Mouse (Mus musculus) heart, embryonic 15.5 days (tissue): ENCODE data around the gene Tmed4. TPM values are rescaled to one million over a fixed set of nuclear protein-coding genes. Genes with fewer than 3 reads are reported as not detected.
A peak's percentile ranks its signal among the peaks of the same experiment; 100 is the strongest.

Experiments
- ATAC-seq: fragments of 200-750 bp; cut with Nextera tagmentation; replicated peaks from 2 replicates; pipeline ENCODE4 v1.8.0; 2017; ENCODE audit warnings: low read depth, moderate TSS enrichment; ENCODE audit not compliant: insufficient number of reproducible peaks, insufficient read depth, low FRiP score
- H3K27ac ChIP-seq: fragments of 300-500 bp; sonication (generic); 2 replicates; pipeline ENCODE4 v1.5.1; 2015; ENCODE audit warnings: mild to moderate bottlenecking, inconsistent platforms
- H3K27me3 ChIP-seq: fragments of 300-500 bp; sonication (generic); 2 replicates; pipeline ENCODE4 v1.6.1; 2015; ENCODE audit warnings: inconsistent platforms
- H3K36me3 ChIP-seq: fragments of 300-500 bp; sonication (generic); 2 replicates; pipeline ENCODE4 v1.6.1; 2015; ENCODE audit warnings: mild to moderate bottlenecking, inconsistent platforms
- H3K4me1 ChIP-seq: fragments of 300-500 bp; sonication (generic); replicated peaks from 2 replicates; pipeline ENCODE4 v1.6.1; 2015; ENCODE audit warnings: inconsistent platforms
- H3K4me2 ChIP-seq: fragments of 300-500 bp; sonication (generic); 2 replicates; pipeline ENCODE4 v1.6.1; 2015; ENCODE audit warnings: inconsistent platforms, mild to moderate bottlenecking, moderate library complexity
- H3K4me3 ChIP-seq: fragments of 300-500 bp; sonication (generic); 2 replicates; pipeline ENCODE4 v1.5.1; 2015; ENCODE audit warnings: mild to moderate bottlenecking, inconsistent platforms
- H3K9ac ChIP-seq: fragments of 300-500 bp; sonication (generic); 2 replicates; pipeline ENCODE4 v1.6.1; 2015; ENCODE audit warnings: mild to moderate bottlenecking, inconsistent platforms
- H3K9me3 ChIP-seq: fragments of 300-500 bp; sonication (generic); replicated peaks from 2 replicates; pipeline ENCODE4 v1.6.1; 2016; ENCODE audit warnings: inconsistent platforms
- WGBS: fragments of 180-500 bp; shearing (Covaris S2); methylation state at CpG from one replicate; pipeline ENCODE4 v1.1.7; 2015; ENCODE audit warnings: mixed read lengths; 5-methylcytosine and 5-hydroxymethylcytosine counted together
- polyA plus RNA-seq: library from polyadenylated mRNA; unstranded; fragments of >200 nt; fragmentation: Nextera tagmentation; extraction: Ambion mirVana; gene quantifications from 2 replicates; pipeline ENCODE4 v1.2.1, GENCODE M21; 2015

The Tmed4 gene
- polyA plus RNA-seq, 1 experiment from 2014 or later: 76.0 TPM

DNA sequence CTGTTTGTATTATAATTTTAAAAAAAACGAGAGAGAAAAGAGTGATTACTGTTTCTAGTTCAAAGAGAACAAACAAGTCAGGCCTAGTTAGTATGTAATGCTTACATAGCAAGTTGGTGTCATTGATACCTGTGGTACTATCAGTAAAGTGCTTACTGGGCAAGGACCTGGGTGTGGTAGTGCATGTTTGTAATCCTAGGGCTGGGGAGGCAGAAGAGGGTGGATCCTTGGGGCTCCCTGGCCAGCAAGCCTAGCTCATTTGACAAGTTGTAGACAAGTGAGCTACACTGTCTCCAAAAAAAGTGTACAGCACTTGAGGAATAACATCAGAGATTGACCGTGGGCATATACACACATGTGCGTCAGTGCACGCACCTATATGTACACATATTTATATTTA is 20.0 kb upstream of the Tmed4 start:
- no peak for ATAC-seq
- Histone ChIP-seq H3K4me3 (no peak overlapping the region), H3K4me2 (no peak overlapping the region), H3K27ac (no peak overlapping the region), H3K9ac (no peak overlapping the region), H3K4me1 (peaks cover 17% of the 10 kb centered on the region), H3K27me3 (no peaks in the 10 kb centered on the region), H3K36me3 (peaks cover 25% of the 10 kb centered on the region), H3K9me3 (no peaks in the 10 kb centered on the region)
- 87% methylated on average over 4 of the region's 4 CpGs for WGBS

DNA sequence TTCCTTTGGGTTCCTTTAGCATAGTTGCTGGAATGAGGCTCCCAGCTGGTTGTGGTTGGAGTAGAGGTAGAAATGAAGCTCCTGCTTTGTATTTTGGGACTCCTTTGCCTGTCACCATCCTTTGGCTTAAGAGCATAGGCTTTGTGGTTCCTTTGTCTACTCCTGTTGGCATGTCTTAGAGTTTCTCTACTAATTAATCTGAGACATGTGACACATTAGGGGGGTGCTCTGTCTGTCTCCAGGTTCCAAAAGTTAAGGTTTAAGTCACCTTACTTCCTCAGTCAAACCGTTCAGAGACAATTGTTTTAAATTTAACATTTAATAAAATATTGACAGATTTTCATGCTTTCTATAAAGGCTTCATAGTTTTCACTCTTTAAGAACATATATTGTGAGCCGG is 18.9 kb upstream of the Tmed4 start:
- peaks cover 18% of the 10 kb centered on the region for H3K36me3 ChIP-seq
- peak overlapping the region; percentile 69; the same call in 1 of the 2 replicates for H3K4me2 ChIP-seq
- H3K9ac ChIP-seq: no peak overlapping the region
- no peaks in the 10 kb centered on the region for H3K27me3 ChIP-seq
- ATAC-seq: no peak
- peaks cover 17% of the 10 kb centered on the region for H3K4me1 ChIP-seq
- no peaks in the 10 kb centered on the region for H3K9me3 ChIP-seq
- H3K27ac ChIP-seq: no peak overlapping the region
- WGBS: 87% methylated on average over 2 of the region's 2 CpGs
- H3K4me3 ChIP-seq: no peak overlapping the region

GRCm38 (mm10) chr11:6292988-6293349 is 18.3 kb upstream of the Tmed4 start:
- WGBS: 85% methylated on average over 4 of the region's 4 CpGs
- no peak overlapping the region for H3K9ac ChIP-seq

DNA sequence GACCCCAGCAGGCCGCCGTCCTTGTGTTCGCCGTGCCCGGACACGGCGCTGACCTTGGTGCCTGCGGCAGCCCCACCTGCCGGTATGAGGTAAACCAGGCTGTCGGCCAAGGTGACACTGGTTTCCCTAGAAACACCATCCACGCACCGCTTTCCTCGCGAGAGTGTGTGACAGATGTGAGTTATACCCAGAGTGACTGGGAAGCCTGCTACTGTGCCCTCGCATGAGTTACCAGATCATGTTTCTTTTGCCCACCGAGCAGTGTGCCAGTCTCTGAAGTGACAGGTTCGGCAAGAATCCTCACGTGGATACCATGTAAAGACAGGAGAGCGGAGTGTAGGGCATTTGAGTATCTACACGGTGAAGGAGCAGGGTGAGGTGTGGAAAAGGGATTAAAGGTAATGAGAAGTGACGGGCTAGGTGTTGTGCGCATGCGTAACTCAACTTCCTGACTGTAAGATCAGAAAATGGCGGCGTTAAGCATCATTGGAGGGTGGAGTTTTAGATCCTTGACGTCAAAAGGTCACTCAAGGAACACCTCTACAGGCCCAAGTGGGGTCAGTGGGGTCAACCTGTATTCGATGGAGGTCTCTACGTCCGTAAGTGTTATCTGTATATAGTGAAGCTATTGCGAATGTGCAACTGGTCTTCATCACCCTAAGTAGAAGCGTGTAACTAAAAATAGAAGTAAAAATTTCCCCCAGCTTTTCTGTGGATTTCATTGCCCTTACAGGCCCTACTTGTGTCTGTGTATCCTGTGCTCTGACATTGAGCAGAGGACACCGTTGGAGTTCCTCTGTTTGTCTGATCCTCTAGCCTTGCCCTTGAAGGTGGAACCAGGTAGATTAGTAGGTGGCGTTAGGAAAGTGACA is 17.7 kb upstream of the Tmed4 start:
- 8% methylated on average over 33 of the region's 33 CpGs for WGBS
- peak overlapping the region; percentile 97 for H3K27ac ChIP-seq
- peak overlapping the region; percentile 69 for H3K4me2 ChIP-seq
- H3K4me1 ChIP-seq: peaks cover 17% of the 10 kb centered on the region
- H3K9ac ChIP-seq: peak overlapping the region; percentile 83
- peak; percentile 10; the same call in 1 of the 2 replicates for ATAC-seq
- H3K4me3 ChIP-seq: peak overlapping the region; percentile 79
- H3K9me3 ChIP-seq: no peaks in the 10 kb centered on the region
- H3K36me3 ChIP-seq: peaks cover 5% of the 10 kb centered on the region
- H3K27me3 ChIP-seq: no peaks in the 10 kb centered on the region

More at GRCm38 (mm10) chr11:6292988-6293349, 18.3 kb upstream of the Tmed4 start:
- H3K27ac ChIP-seq: peak overlapping the region; percentile 97
- peaks cover 17% of the 10 kb centered on the region for H3K4me1 ChIP-seq
- peaks cover 11% of the 10 kb centered on the region for H3K36me3 ChIP-seq
- H3K27me3 ChIP-seq: no peaks in the 10 kb centered on the region
- ATAC-seq: no peak
- peak overlapping the region; percentile 69 for H3K4me2 ChIP-seq
- no peaks in the 10 kb centered on the region for H3K9me3 ChIP-seq
- H3K4me3 ChIP-seq: peak overlapping the region; percentile 79

DNA sequence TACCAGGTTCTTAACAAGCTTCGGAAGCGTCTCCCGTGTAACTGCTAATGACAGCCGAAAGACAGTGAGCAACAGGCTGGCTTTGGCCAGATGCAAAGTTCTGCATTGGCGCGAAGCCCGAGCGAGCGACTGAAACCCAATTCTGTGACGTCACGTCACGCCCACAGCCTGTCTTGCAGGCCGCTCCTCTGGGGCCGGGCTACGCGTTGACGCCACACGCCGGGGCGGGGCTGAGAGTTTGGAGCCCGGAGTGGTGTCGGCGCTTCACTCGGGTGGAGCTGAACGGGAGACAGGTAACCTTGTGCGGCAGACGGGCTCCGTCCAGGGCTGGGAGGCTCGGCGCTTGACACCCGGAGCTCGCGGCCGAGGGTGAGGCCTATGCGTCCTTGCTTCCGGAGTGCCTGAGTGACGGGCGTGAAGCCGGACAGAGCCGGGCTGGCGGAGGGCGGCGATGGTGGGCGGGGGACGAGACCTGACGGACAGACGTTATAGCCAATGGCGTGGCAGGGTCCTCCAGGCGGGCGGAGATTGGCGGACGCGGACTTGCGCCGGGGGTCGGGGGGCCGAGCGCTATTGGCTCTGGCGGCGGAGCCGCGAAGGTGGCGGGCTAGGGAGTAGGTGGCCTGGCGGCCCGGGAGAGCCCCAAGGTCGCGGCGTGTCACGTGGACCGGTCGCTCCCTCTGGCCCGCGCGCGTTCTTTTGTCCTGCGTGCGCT is 16.9 kb upstream of the Tmed4 start, which contains the start of gene Ogdh:
Ogdh (plus strand) TSS at position 233 of the 715 bp plus-strand sequence.
- under 1% methylated on average over 77 of the region's 77 CpGs for WGBS
- Histone ChIP-seq H3K4me3 (peak within 1 kb of the TSS; percentile 79), H3K9me3 (no peaks in the 10 kb centered on the region), H3K4me2 (peak within 1 kb of the TSS; percentile 69), H3K27ac (peak within 1 kb of the TSS; percentile 97), H3K27me3 (no peaks in the 10 kb centered on the region), H3K36me3 (no peaks in the 10 kb centered on the region), H3K9ac (peak within 1 kb of the TSS; percentile 83), H3K4me1 (peaks cover 17% of the 10 kb centered on the region)
- peak; percentile 97 for ATAC-seq

- Histone ChIP-seq H3K4me3 (peak overlapping the region; percentile 79), H3K9ac (peak overlapping the region; percentile 83), H3K27ac (peak overlapping the region; percentile 97), H3K9me3 (no peaks in the 10 kb centered on the region), H3K4me2 (peak overlapping the region; percentile 69), H3K4me1 (peaks cover 17% of the 10 kb centered on the region), H3K27me3 (no peaks in the 10 kb centered on the region), H3K36me3 (no peaks in the 10 kb centered on the region)
- ATAC-seq: no peak
- WGBS: 36% methylated on average over 3 of the region's 3 CpGs
Measured at GRCm38 (mm10) chr11:6290883-6291282, 16.2 kb upstream of the Tmed4 start.

DNA sequence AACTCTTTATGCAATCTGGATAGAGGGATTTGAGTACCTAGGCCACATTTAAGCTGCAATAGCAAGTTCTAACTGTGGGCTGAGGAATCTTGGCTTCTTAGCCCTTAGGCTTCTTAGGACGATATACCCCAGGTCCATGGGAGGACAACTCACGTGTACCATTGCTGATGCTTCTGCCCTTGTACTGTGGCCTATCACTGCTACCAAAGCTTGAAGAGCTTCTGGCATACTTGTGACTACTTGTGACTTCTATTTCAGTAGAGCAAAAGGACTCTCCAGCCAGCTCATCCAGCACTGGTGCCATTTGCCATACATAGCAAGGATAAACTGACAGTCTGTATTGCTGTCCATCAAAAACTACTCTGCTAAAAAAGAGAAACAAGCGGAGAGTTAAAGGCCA is 15.5 kb upstream of the Tmed4 start:
- WGBS: 90% methylated on average over 3 of the region's 3 CpGs
- no peak for ATAC-seq
- Histone ChIP-seq H3K36me3 (no peaks in the 10 kb centered on the region), H3K27me3 (no peaks in the 10 kb centered on the region; the same call in 1 of the 2 replicates), H3K27ac (no peak overlapping the region), H3K9ac (no peak overlapping the region), H3K4me1 (peaks cover 17% of the 10 kb centered on the region), H3K9me3 (no peaks in the 10 kb centered on the region), H3K4me3 (no peak overlapping the region), H3K4me2 (no peak overlapping the region)

DNA sequence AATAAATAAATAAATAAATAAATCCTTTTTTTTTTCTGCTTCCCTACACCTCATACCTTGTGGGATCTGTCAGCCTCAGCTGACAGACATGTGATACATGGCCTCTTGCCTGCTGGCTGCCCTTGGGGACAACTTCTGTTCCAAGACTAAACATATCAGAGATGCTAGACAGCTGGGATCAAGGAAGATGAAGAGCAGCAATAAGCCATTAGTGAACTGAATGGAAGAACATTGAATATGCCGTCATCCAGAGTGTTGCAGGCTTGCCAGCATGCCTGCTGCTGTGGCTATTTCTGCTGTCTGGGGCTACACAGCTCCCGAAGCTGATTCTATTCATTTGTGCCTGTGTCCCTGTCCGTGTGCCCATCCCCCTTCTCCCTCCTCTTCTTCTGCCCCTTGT is 8.3 kb upstream of the Tmed4 start:
- no peak overlapping the region for H3K4me3 ChIP-seq
- H3K27ac ChIP-seq: no peak overlapping the region
- ATAC-seq: peak; percentile 55; the same call in 1 of the 2 replicates
- no peaks in the 10 kb centered on the region; the same call in 1 of the 2 replicates for H3K9me3 ChIP-seq
- H3K36me3 ChIP-seq: no peaks in the 10 kb centered on the region
- no peaks in the 10 kb centered on the region; the same call in 1 of the 2 replicates for H3K27me3 ChIP-seq
- no peak overlapping the region for H3K9ac ChIP-seq
- 60% methylated on average over 3 of the region's 3 CpGs for WGBS
- H3K4me1 ChIP-seq: no peaks in the 10 kb centered on the region
- H3K4me2 ChIP-seq: no peak overlapping the region

DNA sequence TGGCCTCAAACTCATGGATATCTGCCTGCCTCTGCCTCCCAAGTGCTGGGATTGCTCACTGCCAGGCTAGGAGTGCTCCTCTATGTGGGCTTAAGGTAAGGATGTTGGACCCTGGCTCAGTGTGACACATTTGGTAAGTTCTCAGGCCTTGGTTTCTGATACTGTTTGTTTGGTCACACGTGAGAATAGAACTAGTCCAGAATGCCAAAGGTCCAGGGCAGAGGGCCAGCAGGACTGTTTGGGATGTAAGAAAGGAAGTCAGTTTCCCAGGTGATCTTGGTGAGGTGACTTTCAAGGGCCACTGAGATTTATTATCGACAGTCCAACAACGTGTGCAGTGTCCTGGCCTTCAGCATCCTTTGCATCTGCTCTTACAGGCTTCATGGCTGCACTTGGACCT is 1.8 kb upstream of the Tmed4 start:
- Histone ChIP-seq H3K36me3 (peaks cover 4% of the 10 kb centered on the region), H3K4me1 (peaks cover 18% of the 10 kb centered on the region), H3K9me3 (no peaks in the 10 kb centered on the region; the same call in 1 of the 2 replicates), H3K27ac (no peak overlapping the region), H3K4me2 (no peak overlapping the region), H3K27me3 (no peaks in the 10 kb centered on the region), H3K9ac (no peak overlapping the region), H3K4me3 (no peak overlapping the region)
- WGBS: 71% methylated on average over 3 of the region's 3 CpGs
- ATAC-seq: no peak

- peaks cover 16% of the 10 kb centered on the region for H3K36me3 ChIP-seq
- peaks cover 18% of the 10 kb centered on the region for H3K4me1 ChIP-seq
- ATAC-seq: no peak
- H3K4me2 ChIP-seq: peak overlapping the region; percentile 83
- no peaks in the 10 kb centered on the region; the same call in 1 of the 2 replicates for H3K9me3 ChIP-seq
- peak overlapping the region; percentile 75 for H3K27ac ChIP-seq
- H3K27me3 ChIP-seq: no peaks in the 10 kb centered on the region
- H3K4me3 ChIP-seq: peak overlapping the region; percentile 95
- 23% methylated on average over 7 of the region's 7 CpGs for WGBS
- peak overlapping the region; percentile 63 for H3K9ac ChIP-seq
Measured at GRCm38 (mm10) chr11:6275094-6275484, 419 bp upstream of the Tmed4 start.

GRCm38 (mm10) chr11:6273607-6274006 is 1.1 kb downstream of the Tmed4 start:
- no peak for ATAC-seq
- H3K27me3 ChIP-seq: no peaks in the 10 kb centered on the region
- H3K27ac ChIP-seq: no peak overlapping the region
- 48% methylated on average over 11 of the region's 11 CpGs for WGBS
- no peaks in the 10 kb centered on the region for H3K9me3 ChIP-seq
- H3K9ac ChIP-seq: peak overlapping the region; percentile 97
- H3K36me3 ChIP-seq: peaks cover 19% of the 10 kb centered on the region
- H3K4me3 ChIP-seq: peak overlapping the region; percentile 95
- peak overlapping the region; percentile 83 for H3K4me2 ChIP-seq
- H3K4me1 ChIP-seq: peaks cover 18% of the 10 kb centered on the region
